Mouse (Mus musculus) liver, embryonic 12.5 days (tissue): ENCODE data around the gene Ctnnal1. TPM values are rescaled to one million over a fixed set of nuclear protein-coding genes. Genes with fewer than 3 reads are reported as not detected.

ENCODE experiments used
- ATAC-seq: fragments of 200-750 bp; cut with Nextera tagmentation; 2 replicates; pipeline ENCODE4 v1.8.0; 2017; ENCODE audit warnings: moderate number of reproducible peaks, mild to moderate bottlenecking, moderate library complexity
- H3K27ac ChIP-seq: fragments of 300-500 bp; sonication (generic); 2 replicates; pipeline ENCODE4 v1.5.1; 2016; ENCODE audit warnings: mild to moderate bottlenecking
- H3K27me3 ChIP-seq: fragments of 300-500 bp; sonication (generic); replicated peaks from 2 replicates; pipeline ENCODE4 v1.6.1; 2016; ENCODE audit warnings: mild to moderate bottlenecking, moderate library complexity
- H3K36me3 ChIP-seq: fragments of 300-500 bp; sonication (generic); 2 replicates; pipeline ENCODE4 v1.6.1; 2016; ENCODE audit warnings: mild to moderate bottlenecking, moderate library complexity
- H3K4me1 ChIP-seq: fragments of 300-500 bp; sonication (generic); 2 replicates; pipeline ENCODE4 v1.6.1; 2016
- H3K4me2 ChIP-seq: fragments of 300-500 bp; sonication (generic); 2 replicates; pipeline ENCODE4 v1.6.1; 2016; ENCODE audit warnings: mild to moderate bottlenecking, moderate library complexity
- H3K4me3 ChIP-seq: fragments of 300-500 bp; sonication (generic); 2 replicates; pipeline ENCODE4 v1.5.1; 2016; ENCODE audit warnings: mild to moderate bottlenecking, moderate library complexity
- H3K9ac ChIP-seq: fragments of 300-500 bp; sonication (generic); 2 replicates; pipeline ENCODE4 v1.6.1; 2016; ENCODE audit warnings: mild to moderate bottlenecking, moderate library complexity
- H3K9me3 ChIP-seq: fragments of 300-500 bp; sonication (generic); replicated peaks from 2 replicates; pipeline ENCODE4 v1.6.1; 2016; ENCODE audit warnings: mild to moderate bottlenecking, moderate library complexity
- WGBS: fragments of 180-500 bp; shearing (Covaris S2); methylation state at CpG from one replicate; pipeline ENCODE4 v1.1.7; 2016; ENCODE audit not compliant: insufficient replicate concordance; 5-methylcytosine and 5-hydroxymethylcytosine counted together
- polyA plus RNA-seq: library from polyadenylated mRNA; unstranded; fragments of >200 nt; fragmentation: Nextera tagmentation; extraction: Ambion mirVana; gene quantifications from 2 replicates; pipeline ENCODE4 v1.2.1, GENCODE M21; 2016

The Ctnnal1 gene
- polyA plus RNA-seq, 1 experiment from 2014 or later: 13.4 TPM

- H3K4me3 ChIP-seq: no peak overlapping the region
- no peak for ATAC-seq
- H3K9me3 ChIP-seq: no peaks in the 10 kb centered on the region
- peaks cover 5% of the 10 kb centered on the region for H3K4me1 ChIP-seq
- H3K9ac ChIP-seq: no peak overlapping the region
- no peaks in the 10 kb centered on the region for H3K27me3 ChIP-seq
- no peak overlapping the region for H3K27ac ChIP-seq
- H3K36me3 ChIP-seq: no peaks in the 10 kb centered on the region
- H3K4me2 ChIP-seq: no peak overlapping the region
- WGBS: 79% methylated on average over 8 of the region's 8 CpGs
Measured at GRCm38 (mm10) chr4:56856371-56856949, 8.5 kb downstream of the Ctnnal1 start.

- H3K4me3 ChIP-seq: no peak overlapping the region
- H3K9ac ChIP-seq: no peak overlapping the region
- ATAC-seq: no peak
- H3K36me3 ChIP-seq: no peaks in the 10 kb centered on the region
- no peak overlapping the region for H3K4me2 ChIP-seq
- no peak overlapping the region for H3K27ac ChIP-seq
- peaks cover 8% of the 10 kb centered on the region; the same call in 1 of the 2 replicates for H3K4me1 ChIP-seq
- no peaks in the 10 kb centered on the region for H3K9me3 ChIP-seq
- no peaks in the 10 kb centered on the region for H3K27me3 ChIP-seq
- WGBS: 84% methylated on average over 5 of the region's 5 CpGs
Measured at GRCm38 (mm10) chr4:56855935-56856334, 9.1 kb downstream of the Ctnnal1 start.

GRCm38 (mm10) chr4:56850724-56851123, 14.3 kb downstream of the Ctnnal1 start:
- 58% methylated on average over 6 of the region's 6 CpGs for WGBS
- Histone ChIP-seq H3K36me3 (peaks cover 8% of the 10 kb centered on the region), H3K9ac (no peak overlapping the region), H3K4me2 (no peak overlapping the region), H3K4me1 (peaks cover 10% of the 10 kb centered on the region; the same call in 1 of the 2 replicates), H3K9me3 (no peaks in the 10 kb centered on the region), H3K27ac (no peak overlapping the region), H3K4me3 (no peak overlapping the region), H3K27me3 (no peaks in the 10 kb centered on the region)
- ATAC-seq: no peak

- Histone ChIP-seq H3K9me3 (no peaks in the 10 kb centered on the region; the same call in 1 of the 2 replicates), H3K4me3 (no peak overlapping the region), H3K4me1 (peaks cover 13% of the 10 kb centered on the region; the same call in 1 of the 2 replicates), H3K27ac (no peak overlapping the region), H3K27me3 (no peaks in the 10 kb centered on the region), H3K36me3 (peaks cover 29% of the 10 kb centered on the region), H3K9ac (no peak overlapping the region), H3K4me2 (no peak overlapping the region)
- 78% methylated on average over 6 of the region's 6 CpGs for WGBS
- no peak for ATAC-seq
Measured at GRCm38 (mm10) chr4:56848044-56848443, 16.9 kb downstream of the Ctnnal1 start.

- H3K9me3 ChIP-seq: no peaks in the 10 kb centered on the region; the same call in 1 of the 2 replicates
- no peaks in the 10 kb centered on the region for H3K27me3 ChIP-seq
- H3K4me2 ChIP-seq: no peak overlapping the region
- WGBS: 81% methylated on average over 3 of the region's 3 CpGs
- no peak overlapping the region for H3K9ac ChIP-seq
- no peak for ATAC-seq
- peaks cover 29% of the 10 kb centered on the region for H3K36me3 ChIP-seq
- H3K4me1 ChIP-seq: peaks cover 19% of the 10 kb centered on the region
- no peak overlapping the region for H3K27ac ChIP-seq
- no peak overlapping the region for H3K4me3 ChIP-seq
Measured at GRCm38 (mm10) chr4:56847400-56847799, 17.6 kb downstream of the Ctnnal1 start.

- ATAC-seq: no peak
- no peak overlapping the region for H3K4me3 ChIP-seq
- peaks cover 14% of the 10 kb centered on the region for H3K4me1 ChIP-seq
- WGBS: 65% methylated on average over 12 of the region's 12 CpGs
- no peak overlapping the region for H3K9ac ChIP-seq
- H3K36me3 ChIP-seq: peaks cover 36% of the 10 kb centered on the region
- H3K27me3 ChIP-seq: no peaks in the 10 kb centered on the region
- no peaks in the 10 kb centered on the region; the same call in 1 of the 2 replicates for H3K9me3 ChIP-seq
- no peak overlapping the region for H3K27ac ChIP-seq
- H3K4me2 ChIP-seq: no peak overlapping the region
Measured at GRCm38 (mm10) chr4:56845896-56846533, 19.0 kb downstream of the Ctnnal1 start.

- Histone ChIP-seq H3K9me3 (no peaks in the 10 kb centered on the region; the same call in 1 of the 2 replicates), H3K36me3 (peaks cover 42% of the 10 kb centered on the region), H3K27me3 (no peaks in the 10 kb centered on the region), H3K4me2 (no peak overlapping the region), H3K4me3 (no peak overlapping the region), H3K4me1 (peaks cover 8% of the 10 kb centered on the region; the same call in 1 of the 2 replicates), H3K9ac (no peak overlapping the region), H3K27ac (no peak overlapping the region)
- ATAC-seq: no peak
- 77% methylated on average over 4 of the region's 4 CpGs for WGBS
Measured at GRCm38 (mm10) chr4:56844911-56845310, 20.1 kb downstream of the Ctnnal1 start.

GRCm38 (mm10) chr4:56843963-56844362, 21.0 kb downstream of the Ctnnal1 start:
- WGBS: 75% methylated on average over 2 of the region's 2 CpGs
- H3K9ac ChIP-seq: no peak overlapping the region
- peaks cover 8% of the 10 kb centered on the region; the same call in 1 of the 2 replicates for H3K4me1 ChIP-seq
- no peak for ATAC-seq
- no peak overlapping the region for H3K4me3 ChIP-seq
- no peaks in the 10 kb centered on the region for H3K27me3 ChIP-seq
- peaks cover 42% of the 10 kb centered on the region for H3K36me3 ChIP-seq
- H3K4me2 ChIP-seq: no peak overlapping the region
- H3K27ac ChIP-seq: no peak overlapping the region
- H3K9me3 ChIP-seq: no peaks in the 10 kb centered on the region; the same call in 1 of the 2 replicates

- Histone ChIP-seq H3K9ac (no peak overlapping the region), H3K4me3 (no peak overlapping the region), H3K27me3 (no peaks in the 10 kb centered on the region), H3K4me2 (no peak overlapping the region), H3K4me1 (peaks cover 8% of the 10 kb centered on the region; the same call in 1 of the 2 replicates), H3K36me3 (peaks cover 47% of the 10 kb centered on the region), H3K27ac (no peak overlapping the region), H3K9me3 (no peaks in the 10 kb centered on the region; the same call in 1 of the 2 replicates)
- ATAC-seq: no peak
- 58% methylated on average over 7 of the region's 7 CpGs for WGBS
Measured at GRCm38 (mm10) chr4:56842501-56842900, 22.5 kb downstream of the Ctnnal1 start.

- no peak overlapping the region for H3K9ac ChIP-seq
- no peak for ATAC-seq
- H3K36me3 ChIP-seq: peaks cover 45% of the 10 kb centered on the region
- 56% methylated on average over 3 of the region's 3 CpGs for WGBS
- H3K4me1 ChIP-seq: peaks cover 8% of the 10 kb centered on the region; the same call in 1 of the 2 replicates
- no peaks in the 10 kb centered on the region for H3K27me3 ChIP-seq
- H3K9me3 ChIP-seq: no peaks in the 10 kb centered on the region; the same call in 1 of the 2 replicates
- H3K4me2 ChIP-seq: no peak overlapping the region
- H3K4me3 ChIP-seq: no peak overlapping the region
- no peak overlapping the region for H3K27ac ChIP-seq
Measured at GRCm38 (mm10) chr4:56840297-56840696, 24.7 kb downstream of the Ctnnal1 start.

- Histone ChIP-seq H3K4me1 (peaks cover 2% of the 10 kb centered on the region; the same call in 1 of the 2 replicates), H3K27me3 (no peaks in the 10 kb centered on the region), H3K4me3 (no peak overlapping the region), H3K9me3 (no peaks in the 10 kb centered on the region), H3K27ac (no peak overlapping the region), H3K4me2 (no peak overlapping the region), H3K36me3 (peaks cover 42% of the 10 kb centered on the region), H3K9ac (no peak overlapping the region)
- ATAC-seq: no peak
- 80% methylated on average over 6 of the region's 6 CpGs for WGBS
Measured at GRCm38 (mm10) chr4:56837661-56838060, 27.3 kb downstream of the Ctnnal1 start.

- Histone ChIP-seq H3K36me3 (peaks cover 58% of the 10 kb centered on the region), H3K9me3 (no peaks in the 10 kb centered on the region), H3K4me2 (no peak overlapping the region), H3K4me1 (peaks cover 3% of the 10 kb centered on the region; the same call in 1 of the 2 replicates), H3K9ac (no peak overlapping the region), H3K27ac (no peak overlapping the region), H3K4me3 (no peak overlapping the region), H3K27me3 (no peaks in the 10 kb centered on the region)
- 75% methylated on average over 7 of the region's 7 CpGs for WGBS
- ATAC-seq: no peak
Measured at GRCm38 (mm10) chr4:56831998-56832397, 33.0 kb downstream of the Ctnnal1 start.
